Mouse (Mus musculus): ENCODE measurements around the gene Olfr876. TPM values are rescaled to one million over a fixed set of nuclear protein-coding genes. Genes with fewer than 3 reads are reported as not detected.
A peak's percentile ranks its signal among the peaks of the same experiment; 100 is the strongest.
"Not testable (repeated sequence)": the region's sequence is repeated elsewhere in the genome, so short reads cannot be mapped to it uniquely, and the experiment has no call there.

Olfr876 gene
- not detected in 2 replicates for polyA plus RNA-seq (2015; fragmentation: Nextera tagmentation; extraction: Ambion mirVana)

GRCm38 (mm10) chr9:37802731-37803130 is at the start of gene Olfr876:
Gene Olfr876, plus strand, starts transcription at chr9:37803031.
- Histone ChIP-seq H3K4me1 (ENCODE audit: control insufficient read depth, insufficient read depth, low read length) (no peaks in the 10 kb centered on the region), H3K9me3 (replicated peaks; ENCODE audit: control insufficient read depth, low read length, poor library complexity, severe bottlenecking) (no peaks in the 10 kb centered on the region), H3K27me3 (ENCODE audit: control insufficient read depth, insufficient read depth, low read depth, low read length) (no peaks in the 10 kb centered on the region), H3K4me3 (ENCODE audit: low read depth, low read length) (no peak within 1 kb of the TSS), H3K36me3 (ENCODE audit: control insufficient read depth, insufficient read depth, low read length) (no peaks in the 10 kb centered on the region), H3K27ac (ENCODE audit: low read length) (no peak within 1 kb of the TSS), H3K4me2 (ENCODE audit: low read length) (no peak within 1 kb of the TSS), H3K9ac (ENCODE audit: low read depth, low read length) (no peak within 1 kb of the TSS)
- no peak for ATAC-seq

GRCm38 (mm10) chr9:37761728-37762127 is 41.1 kb upstream of the Olfr876 start:
- no peak overlapping the region for H3K4me3 ChIP-seq (ENCODE audit: low read depth, low read length)
- no peak for ATAC-seq
- 83% methylated on average over 2 of the region's 2 CpGs for WGBS

GRCm38 (mm10) chr9:37762541-37762940 is 40.3 kb upstream of the Olfr876 start:
- Histone ChIP-seq H3K27me3 (ENCODE audit: control insufficient read depth, insufficient read depth, low read depth, low read length) (no peaks in the 10 kb centered on the region), H3K4me2 (ENCODE audit: low read length) (no peak overlapping the region), H3K27ac (ENCODE audit: low read length) (no peak overlapping the region), H3K9me3 (replicated peaks; ENCODE audit: control insufficient read depth, low read length, poor library complexity, severe bottlenecking) (no peaks in the 10 kb centered on the region; the same call in 1 of the 2 replicates), H3K4me1 (ENCODE audit: control insufficient read depth, insufficient read depth, low read length) (no peaks in the 10 kb centered on the region), H3K36me3 (ENCODE audit: control insufficient read depth, insufficient read depth, low read length) (no peaks in the 10 kb centered on the region), H3K9ac (ENCODE audit: low read depth, low read length) (no peak overlapping the region), H3K4me3 (ENCODE audit: low read depth, low read length) (no peak overlapping the region)
- 61% methylated on average over 2 of the region's 2 CpGs for WGBS
- no peak for ATAC-seq

More at GRCm38 (mm10) chr9:37761728-37762127, 41.1 kb upstream of the Olfr876 start:
- Histone ChIP-seq H3K36me3 (ENCODE audit: control insufficient read depth, insufficient read depth, low read length) (no peaks in the 10 kb centered on the region), H3K9ac (ENCODE audit: low read depth, low read length) (no peak overlapping the region), H3K4me1 (ENCODE audit: control insufficient read depth, insufficient read depth, low read length) (no peaks in the 10 kb centered on the region), H3K27me3 (ENCODE audit: control insufficient read depth, insufficient read depth, low read depth, low read length) (no peaks in the 10 kb centered on the region), H3K9me3 (replicated peaks; ENCODE audit: control insufficient read depth, low read length, poor library complexity, severe bottlenecking) (no peaks in the 10 kb centered on the region; the same call in 1 of the 2 replicates), H3K27ac (ENCODE audit: low read length) (no peak overlapping the region), H3K4me2 (ENCODE audit: low read length) (no peak overlapping the region)

GRCm38 (mm10) chr9:37770661-37771060 is 32.2 kb upstream of the Olfr876 start:
- no peak for ATAC-seq
- no peaks in the 10 kb centered on the region for H3K4me1 ChIP-seq (ENCODE audit: control insufficient read depth, insufficient read depth, low read length)
- H3K4me2 ChIP-seq (ENCODE audit: low read length), result no peak overlapping the region
- WGBS, result 55% methylated on average over 2 of the region's 2 CpGs
- H3K9ac ChIP-seq (ENCODE audit: low read depth, low read length), result no peak overlapping the region
- H3K27ac ChIP-seq (ENCODE audit: low read length), result no peak overlapping the region
- no peaks in the 10 kb centered on the region for H3K9me3 ChIP-seq (replicated peaks; ENCODE audit: control insufficient read depth, low read length, poor library complexity, severe bottlenecking)
- no peak overlapping the region for H3K4me3 ChIP-seq (ENCODE audit: low read depth, low read length)
- no peaks in the 10 kb centered on the region for H3K36me3 ChIP-seq (ENCODE audit: control insufficient read depth, insufficient read depth, low read length)
- no peaks in the 10 kb centered on the region for H3K27me3 ChIP-seq (ENCODE audit: control insufficient read depth, insufficient read depth, low read depth, low read length)

GRCm38 (mm10) chr9:37771759-37772158 is 31.1 kb upstream of the Olfr876 start, which contains the start of gene Olfr875:
Gene Olfr875, plus strand, starts transcription at chr9:37771857.
- 21% methylated on average over 2 of the region's 2 CpGs for WGBS
- H3K4me1 ChIP-seq (ENCODE audit: control insufficient read depth, insufficient read depth, low read length), result no peaks in the 10 kb centered on the region

GRCm38 (mm10) chr9:37782766-37783260 is 20.0 kb upstream of the Olfr876 start:
- no peaks in the 10 kb centered on the region for H3K36me3 ChIP-seq (ENCODE audit: control insufficient read depth, insufficient read depth, low read length)
- peak overlapping the region; percentile 51 for H3K9ac ChIP-seq (ENCODE audit: low read depth, low read length)
- H3K27me3 ChIP-seq (ENCODE audit: control insufficient read depth, insufficient read depth, low read depth, low read length), result no peaks in the 10 kb centered on the region
- no peaks in the 10 kb centered on the region for H3K9me3 ChIP-seq (replicated peaks; ENCODE audit: control insufficient read depth, low read length, poor library complexity, severe bottlenecking)
- peak overlapping the region; percentile 24 for H3K4me3 ChIP-seq (ENCODE audit: low read depth, low read length)
- peaks cover 7% of the 10 kb centered on the region for H3K4me1 ChIP-seq (ENCODE audit: control insufficient read depth, insufficient read depth, low read length)
- H3K27ac ChIP-seq (ENCODE audit: low read length), result peak overlapping the region; percentile 68
- ATAC-seq, result peak; percentile 95
- WGBS, result under 1% methylated on average over 7 of the region's 7 CpGs
- peak overlapping the region; percentile 55 for H3K4me2 ChIP-seq (ENCODE audit: low read length)

More at GRCm38 (mm10) chr9:37771759-37772158, 31.1 kb upstream of the Olfr876 start, which contains the start of gene Olfr875:
- no peaks in the 10 kb centered on the region for H3K9me3 ChIP-seq (replicated peaks; ENCODE audit: control insufficient read depth, low read length, poor library complexity, severe bottlenecking)
- no peak for ATAC-seq
- no peaks in the 10 kb centered on the region for H3K27me3 ChIP-seq (ENCODE audit: control insufficient read depth, insufficient read depth, low read depth, low read length)
- H3K36me3 ChIP-seq (ENCODE audit: control insufficient read depth, insufficient read depth, low read length), result no peaks in the 10 kb centered on the region
- no peak within 1 kb of the TSS for H3K4me2 ChIP-seq (ENCODE audit: low read length)
- no peak within 1 kb of the TSS for H3K27ac ChIP-seq (ENCODE audit: low read length)
- H3K4me3 ChIP-seq (ENCODE audit: low read depth, low read length), result no peak within 1 kb of the TSS
- no peak within 1 kb of the TSS for H3K9ac ChIP-seq (ENCODE audit: low read depth, low read length)

GRCm38 (mm10) chr9:37783394-37784387 is 19.1 kb upstream of the Olfr876 start:
- H3K27me3 ChIP-seq (ENCODE audit: control insufficient read depth, insufficient read depth, low read depth, low read length); H3K9me3 ChIP-seq (replicated peaks; ENCODE audit: control insufficient read depth, low read length, poor library complexity, severe bottlenecking); H3K9ac ChIP-seq (ENCODE audit: low read depth, low read length); H3K36me3 ChIP-seq (ENCODE audit: control insufficient read depth, insufficient read depth, low read length); H3K4me1 ChIP-seq (ENCODE audit: control insufficient read depth, insufficient read depth, low read length); H3K4me3 ChIP-seq (ENCODE audit: low read depth, low read length); H3K27ac ChIP-seq (ENCODE audit: low read length): not testable (repeated sequence)
- 50% methylated on average over 11 of the region's 15 CpGs for WGBS
- peak; percentile 78 for ATAC-seq
- peak overlapping the region; percentile 55 for H3K4me2 ChIP-seq (ENCODE audit: low read length)

- WGBS, result 84% methylated on average over 2 of the region's 2 CpGs
Measured at GRCm38 (mm10) chr9:37786411-37786810, 16.4 kb upstream of the Olfr876 start.

GRCm38 (mm10) chr9:37802055-37802454 is 776 bp upstream of the Olfr876 start:
- 71% methylated on average over 4 of the region's 4 CpGs for WGBS

More at GRCm38 (mm10) chr9:37786411-37786810, 16.4 kb upstream of the Olfr876 start:
- Histone ChIP-seq H3K27me3 (ENCODE audit: control insufficient read depth, insufficient read depth, low read depth, low read length) (no peaks in the 10 kb centered on the region), H3K36me3 (ENCODE audit: control insufficient read depth, insufficient read depth, low read length) (no peaks in the 10 kb centered on the region), H3K27ac (ENCODE audit: low read length) (no peak overlapping the region), H3K9me3 (replicated peaks; ENCODE audit: control insufficient read depth, low read length, poor library complexity, severe bottlenecking) (no peaks in the 10 kb centered on the region), H3K4me3 (ENCODE audit: low read depth, low read length) (no peak overlapping the region), H3K9ac (ENCODE audit: low read depth, low read length) (no peak overlapping the region), H3K4me1 (ENCODE audit: control insufficient read depth, insufficient read depth, low read length) (peaks cover 7% of the 10 kb centered on the region), H3K4me2 (ENCODE audit: low read length) (no peak overlapping the region)
- no peak for ATAC-seq

More at GRCm38 (mm10) chr9:37802055-37802454, 776 bp upstream of the Olfr876 start:
- no peak overlapping the region for H3K4me2 ChIP-seq (ENCODE audit: low read length)
- no peak overlapping the region for H3K4me3 ChIP-seq (ENCODE audit: low read depth, low read length)
- no peaks in the 10 kb centered on the region for H3K9me3 ChIP-seq (replicated peaks; ENCODE audit: control insufficient read depth, low read length, poor library complexity, severe bottlenecking)
- H3K36me3 ChIP-seq (ENCODE audit: control insufficient read depth, insufficient read depth, low read length), result no peaks in the 10 kb centered on the region
- H3K27me3 ChIP-seq (ENCODE audit: control insufficient read depth, insufficient read depth, low read depth, low read length), result no peaks in the 10 kb centered on the region
- H3K4me1 ChIP-seq (ENCODE audit: control insufficient read depth, insufficient read depth, low read length), result no peaks in the 10 kb centered on the region
- H3K9ac ChIP-seq (ENCODE audit: low read depth, low read length), result no peak overlapping the region
- ATAC-seq, result no peak
- H3K27ac ChIP-seq (ENCODE audit: low read length), result no peak overlapping the region

Data from midbrain, embryonic 16.5 days (tissue).